12 mouse cellular contexts compared by ENCODE assay signal in the genomic region with DNA sequence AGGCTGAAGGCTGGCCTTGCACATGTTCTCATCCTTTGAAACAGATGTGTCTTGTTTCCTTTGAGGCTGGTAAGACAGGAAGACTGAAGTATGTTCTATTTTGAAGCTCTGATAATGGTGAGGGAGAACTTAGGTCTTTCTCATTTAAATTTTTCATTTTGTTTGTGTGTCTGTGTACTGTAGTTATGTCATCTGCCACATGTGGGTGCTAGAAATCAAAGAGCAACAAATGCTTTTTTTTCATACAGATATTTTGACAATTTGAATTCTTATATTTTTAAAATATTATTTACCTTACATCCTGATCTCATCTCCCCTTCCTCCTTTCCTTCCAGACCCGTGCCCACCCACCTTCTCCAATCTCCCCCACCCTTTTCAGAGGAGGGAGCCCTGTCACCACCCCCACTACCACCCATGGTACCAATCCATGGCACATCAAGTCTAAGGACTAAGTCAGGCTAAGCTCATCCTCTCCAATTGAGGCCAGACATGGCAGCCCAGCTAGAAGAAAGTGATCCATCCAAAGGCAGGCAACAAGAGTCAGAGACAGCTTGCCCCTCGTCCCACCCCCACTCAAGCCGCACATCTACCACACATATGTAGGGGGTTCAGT. TPM values are rescaled to one million over a fixed set of nuclear protein-coding genes. Genes with fewer than 3 reads are reported as not detected.
DNase-seq lines count a peak whose midpoint lies in the region; ATAC-seq and TF ChIP-seq lines count a peak whose summit lies in the region.
"Had no signal": no experiment of that assay in that cellular context is flagged by ENCODE, and none has a peak within 500 bp of the region (broad histone marks: within the 10 kb centered on the region; RNA-seq: fewer than 3 reads in every experiment).

No protein-coding gene starts in this region.

- peak overlapping the region; percentile 1; the same call in 1 of the 2 replicates for H3K27ac ChIP-seq in forebrain, embryonic 12.5 days
- no peak overlapping the region for H3K27ac ChIP-seq in forebrain, postnatal 0 days (ENCODE audit: low read depth, low read length)
- H3K27ac ChIP-seq in kidney, postnatal 0 days, result no peak overlapping the region
- no peak overlapping the region for H3K27ac ChIP-seq in neural tube, embryonic 14.5 days (ENCODE audit: low read depth, low read length)
- no peak overlapping the region for H3K27ac ChIP-seq in neural tube, embryonic 15.5 days (replicated peaks)
- H3K27ac ChIP-seq in stomach, embryonic 16.5 days (ENCODE audit: low read length), result no peak overlapping the region
- H3K27ac ChIP-seq: limb, embryonic 15.5 days had no signal

- no peak overlapping the region for H3K9ac ChIP-seq in forebrain, embryonic 12.5 days
- no peak overlapping the region for H3K9ac ChIP-seq in forebrain, postnatal 0 days
- no peak overlapping the region for H3K9ac ChIP-seq in kidney, postnatal 0 days (ENCODE audit: low read depth, low read length)
- H3K9ac ChIP-seq in neural tube, embryonic 14.5 days (replicated peaks; ENCODE audit: low read depth, low read length), result no peak overlapping the region
- no peak overlapping the region for H3K9ac ChIP-seq in neural tube, embryonic 15.5 days (replicated peaks)
- H3K9ac ChIP-seq in stomach, embryonic 16.5 days (ENCODE audit: low read length), result no peak overlapping the region
- H3K9ac ChIP-seq: limb, embryonic 15.5 days had no signal

- H3K4me2 ChIP-seq in forebrain, embryonic 12.5 days, result no peak overlapping the region
- no peak overlapping the region for H3K4me2 ChIP-seq in forebrain, postnatal 0 days (ENCODE audit: low read depth)
- H3K4me2 ChIP-seq in kidney, postnatal 0 days (ENCODE audit: low read length), result no peak overlapping the region
- no peak overlapping the region for H3K4me2 ChIP-seq in neural tube, embryonic 14.5 days (ENCODE audit: low read depth, low read length)
- no peak overlapping the region for H3K4me2 ChIP-seq in neural tube, embryonic 15.5 days
- no peak overlapping the region for H3K4me2 ChIP-seq in stomach, embryonic 16.5 days (ENCODE audit: low read depth, low read length)
- H3K4me2 ChIP-seq: limb, embryonic 15.5 days had no signal

- no peaks in the 10 kb centered on the region for H3K9me3 ChIP-seq in forebrain, embryonic 12.5 days
- no peaks in the 10 kb centered on the region for H3K9me3 ChIP-seq in forebrain, postnatal 0 days (ENCODE audit: low read length)
- no peaks in the 10 kb centered on the region for H3K9me3 ChIP-seq in kidney, postnatal 0 days (replicated peaks; ENCODE audit: low read length)
- no peaks in the 10 kb centered on the region for H3K9me3 ChIP-seq in neural tube, embryonic 14.5 days (ENCODE audit: control insufficient read depth, low read length)
- H3K9me3 ChIP-seq in neural tube, embryonic 15.5 days (replicated peaks), result no peaks in the 10 kb centered on the region
- H3K9me3 ChIP-seq in stomach, embryonic 16.5 days (replicated peaks; ENCODE audit: control insufficient read depth, low read length), result no peaks in the 10 kb centered on the region
- H3K9me3 ChIP-seq: G1E; limb, embryonic 15.5 days had no signal

- no peaks in the 10 kb centered on the region for H3K27me3 ChIP-seq in forebrain, embryonic 12.5 days
- H3K27me3 ChIP-seq in forebrain, postnatal 0 days (ENCODE audit: insufficient read depth, low read length), result no peaks in the 10 kb centered on the region
- no peaks in the 10 kb centered on the region for H3K27me3 ChIP-seq in kidney, postnatal 0 days (ENCODE audit: insufficient read depth, low read length)
- H3K27me3 ChIP-seq in neural tube, embryonic 14.5 days (ENCODE audit: control insufficient read depth, insufficient read depth, low read length), result no peaks in the 10 kb centered on the region
- no peaks in the 10 kb centered on the region for H3K27me3 ChIP-seq in neural tube, embryonic 15.5 days (replicated peaks)
- H3K27me3 ChIP-seq in stomach, embryonic 16.5 days (ENCODE audit: control insufficient read depth, insufficient read depth, low read length), result no peaks in the 10 kb centered on the region
- H3K27me3 ChIP-seq: limb, embryonic 15.5 days had no signal

- no peak overlapping the region for H3K4me3 ChIP-seq in forebrain, embryonic 12.5 days (replicated peaks)
- no peak overlapping the region for H3K4me3 ChIP-seq in forebrain, postnatal 0 days (ENCODE audit: low read depth, low read length)
- H3K4me3 ChIP-seq in kidney, postnatal 0 days (replicated peaks; ENCODE audit: low read depth, low read length), result no peak overlapping the region
- H3K4me3 ChIP-seq in neural tube, embryonic 14.5 days (ENCODE audit: low read depth, low read length), result no peak overlapping the region
- no peak overlapping the region for H3K4me3 ChIP-seq in neural tube, embryonic 15.5 days (replicated peaks)
- H3K4me3 ChIP-seq in stomach, embryonic 16.5 days (replicated peaks; ENCODE audit: low read length), result no peak overlapping the region
- H3K4me3 ChIP-seq: limb, embryonic 15.5 days had no signal

- DNase-seq in forebrain, postnatal 0 days, result no peak
- no peak for DNase-seq in kidney, postnatal 0 days (ENCODE audit: low spot score)
- no peak for DNase-seq in kidney, postnatal 25 days
- DNase-seq: kidney, adult 8-10 months; spleen, adult 18-20 months had no signal

- 83% methylated on average over 3 of the region's 3 CpGs for WGBS in forebrain, embryonic 12.5 days
- WGBS in forebrain, postnatal 0 days, result 87% methylated on average over 3 of the region's 3 CpGs
- 70% methylated on average over 3 of the region's 3 CpGs for WGBS in kidney, postnatal 0 days
- 82% methylated on average over 3 of the region's 3 CpGs for WGBS in neural tube, embryonic 14.5 days
- WGBS in neural tube, embryonic 15.5 days, result 83% methylated on average over 3 of the region's 3 CpGs
- WGBS in stomach, embryonic 16.5 days, result 68% methylated on average over 3 of the region's 3 CpGs

- TF ChIP-seq CTCF in forebrain, postnatal 0 days (IDR thresholded peaks at IDR 0.05; ENCODE audit: low read depth), result no peak
- peak; percentile 15; the same call in 1 of the 2 replicates for TF ChIP-seq CTCF in kidney, postnatal 0 days (IDR thresholded peaks at IDR 0.05; ENCODE audit: low read depth)

- H3K4me1 ChIP-seq in forebrain, embryonic 12.5 days, result no peaks in the 10 kb centered on the region
- H3K4me1 ChIP-seq in forebrain, postnatal 0 days (ENCODE audit: insufficient read depth), result no peaks in the 10 kb centered on the region
- H3K4me1 ChIP-seq in kidney, postnatal 0 days (replicated peaks; ENCODE audit: insufficient read depth, low read length), result no peaks in the 10 kb centered on the region
- no peaks in the 10 kb centered on the region for H3K4me1 ChIP-seq in neural tube, embryonic 14.5 days (ENCODE audit: control insufficient read depth, insufficient read depth, low read length)
- H3K4me1 ChIP-seq in neural tube, embryonic 15.5 days, result no peaks in the 10 kb centered on the region
- no peaks in the 10 kb centered on the region for H3K4me1 ChIP-seq in stomach, embryonic 16.5 days (ENCODE audit: control insufficient read depth, insufficient read depth, low read length)
- H3K4me1 ChIP-seq: limb, embryonic 15.5 days had no signal

- ATAC-seq in forebrain, embryonic 12.5 days (ENCODE audit: low FRiP score), result peak; percentile 40; the same call in 1 of the 2 replicates
- no peak for ATAC-seq in forebrain, postnatal 0 days
- ATAC-seq in kidney, postnatal 0 days (replicated peaks; ENCODE audit: low FRiP score, low read depth), result no peak
- peak; percentile 44; the same call in 1 of the 2 replicates for ATAC-seq in neural tube, embryonic 14.5 days (ENCODE audit: low read depth)
- no peak for ATAC-seq in neural tube, embryonic 15.5 days (ENCODE audit: low FRiP score)
- ATAC-seq in stomach, embryonic 16.5 days (ENCODE audit: insufficient read depth, low FRiP score), result peak; percentile 33; the same call in 1 of the 2 replicates
- no peak for ATAC-seq in erythroblast, adult 5-6 weeks (replicated peaks; ENCODE audit: low FRiP score, poor library complexity, severe bottlenecking)

- peaks cover 62% of the 10 kb centered on the region for H3K36me3 ChIP-seq in forebrain, embryonic 12.5 days (replicated peaks)
- H3K36me3 ChIP-seq in forebrain, postnatal 0 days (ENCODE audit: insufficient read depth), result peaks cover 42% of the 10 kb centered on the region
- H3K36me3 ChIP-seq in kidney, postnatal 0 days (ENCODE audit: insufficient read depth, low read length), result peaks cover 38% of the 10 kb centered on the region
- peaks cover 59% of the 10 kb centered on the region for H3K36me3 ChIP-seq in neural tube, embryonic 14.5 days (ENCODE audit: control insufficient read depth, insufficient read depth, low read length)
- H3K36me3 ChIP-seq in neural tube, embryonic 15.5 days, result peaks cover 54% of the 10 kb centered on the region
- H3K36me3 ChIP-seq in stomach, embryonic 16.5 days (ENCODE audit: control insufficient read depth, insufficient read depth, low read length), result peaks cover 30% of the 10 kb centered on the region

RNA-seq across cellular contexts. Expression of gene Sfpq, which starts 18.9 kb away (rescaled TPM):
- 174 and 187 TPM in 2 replicates for polyA plus RNA-seq in forebrain, embryonic 12.5 days (2016; fragmentation: Nextera tagmentation; extraction: Ambion mirVana)
- 249 and 284 TPM in 2 replicates for total RNA-seq in forebrain, postnatal 0 days (2014; rRNA removed)
- polyA plus RNA-seq in forebrain, postnatal 0 days (2015; fragmentation: Nextera tagmentation; extraction: Ambion mirVana), result 57.9 and 71.1 TPM in 2 replicates
- polyA plus RNA-seq in kidney, postnatal 0 days (2015; fragmentation: Nextera tagmentation; extraction: Ambion mirVana), result 89.6 and 98.1 TPM in 2 replicates
- 104 and 110 TPM in 2 replicates for polyA plus RNA-seq in neural tube, embryonic 14.5 days (2014; fragmentation: Nextera tagmentation; extraction: Ambion mirVana)
- 67.3 and 67.6 TPM in 2 replicates for polyA plus RNA-seq in neural tube, embryonic 15.5 days (2015; fragmentation: Nextera tagmentation; extraction: Ambion mirVana)
- polyA plus RNA-seq in stomach, embryonic 16.5 days (2015; fragmentation: Nextera tagmentation; extraction: Ambion mirVana), result 37.6 and 40.2 TPM in 2 replicates
- 235 and 246 TPM in 2 replicates for total RNA-seq in erythroblast, adult 5-6 weeks (2015; ENCODE audit: low replicate concordance)
- total RNA-seq in erythroblast, adult 5-6 weeks (2017; ENCODE audit: low replicate concordance), result 508 and 629 TPM in 2 replicates

RNA-seq across cellular contexts. Expression of gene Zmym1, which starts 21.0 kb away (rescaled TPM):
- polyA plus RNA-seq in forebrain, embryonic 12.5 days (2016; fragmentation: Nextera tagmentation; extraction: Ambion mirVana), result 29.7 and 30.6 TPM in 2 replicates
- total RNA-seq in forebrain, postnatal 0 days (2014; rRNA removed), result 12.5 and 16.2 TPM in 2 replicates
- polyA plus RNA-seq in forebrain, postnatal 0 days (2015; fragmentation: Nextera tagmentation; extraction: Ambion mirVana), result 14.9 and 15.7 TPM in 2 replicates
- 11.8 and 12.6 TPM in 2 replicates for polyA plus RNA-seq in kidney, postnatal 0 days (2015; fragmentation: Nextera tagmentation; extraction: Ambion mirVana)
- 25.2 and 32.7 TPM in 2 replicates for polyA plus RNA-seq in neural tube, embryonic 14.5 days (2014; fragmentation: Nextera tagmentation; extraction: Ambion mirVana)
- 24.6 and 25.6 TPM in 2 replicates for polyA plus RNA-seq in neural tube, embryonic 15.5 days (2015; fragmentation: Nextera tagmentation; extraction: Ambion mirVana)
- polyA plus RNA-seq in stomach, embryonic 16.5 days (2015; fragmentation: Nextera tagmentation; extraction: Ambion mirVana), result 14.2 and 18.0 TPM in 2 replicates
- total RNA-seq in erythroblast, adult 5-6 weeks (2015; ENCODE audit: low replicate concordance), result 8.2 and 12.7 TPM in 2 replicates
- total RNA-seq in erythroblast, adult 5-6 weeks (2017; ENCODE audit: low replicate concordance), result 23.1 and 25.7 TPM in 2 replicates

RNA-seq across cellular contexts. Expression of gene Zmym6, which starts 37.2 kb away (rescaled TPM):
- 35.3 and 36.6 TPM in 2 replicates for polyA plus RNA-seq in forebrain, embryonic 12.5 days (2016; fragmentation: Nextera tagmentation; extraction: Ambion mirVana)
- total RNA-seq in forebrain, postnatal 0 days (2014; rRNA removed), result 26.9 and 46.3 TPM in 2 replicates
- 9.6 and 17.1 TPM in 2 replicates for polyA plus RNA-seq in forebrain, postnatal 0 days (2015; fragmentation: Nextera tagmentation; extraction: Ambion mirVana)
- polyA plus RNA-seq in kidney, postnatal 0 days (2015; fragmentation: Nextera tagmentation; extraction: Ambion mirVana), result 12.0 and 12.8 TPM in 2 replicates
- 41.2 and 45.7 TPM in 2 replicates for polyA plus RNA-seq in neural tube, embryonic 14.5 days (2014; fragmentation: Nextera tagmentation; extraction: Ambion mirVana)
- 31.6 and 33.7 TPM in 2 replicates for polyA plus RNA-seq in neural tube, embryonic 15.5 days (2015; fragmentation: Nextera tagmentation; extraction: Ambion mirVana)
- polyA plus RNA-seq in stomach, embryonic 16.5 days (2015; fragmentation: Nextera tagmentation; extraction: Ambion mirVana), result 19.9 and 22.0 TPM in 2 replicates
- total RNA-seq in erythroblast, adult 5-6 weeks (2015; ENCODE audit: low replicate concordance), result 0.19 and 1.9 TPM in 2 replicates
- 3.1 and 3.3 TPM in 2 replicates for total RNA-seq in erythroblast, adult 5-6 weeks (2017; ENCODE audit: low replicate concordance)

Comparison
In these comparisons a context has a peak if more than half of its experiments do, and no peak if none do; other contexts are left out.
1. ATAC-seq: peak in forebrain, embryonic 12.5 days (single experiment), neural tube, embryonic 14.5 days (single experiment) and stomach, embryonic 16.5 days (single experiment); none in forebrain, postnatal 0 days (single experiment), kidney, postnatal 0 days (single experiment), neural tube, embryonic 15.5 days (single experiment) and erythroblast, adult 5-6 weeks (single experiment).